In genomic region chr7:127589637-127590036, GRCm38 (mm10) we compare ENCODE assay signal across 9 mouse cellular contexts. TPM values are rescaled to one million over a fixed set of nuclear protein-coding genes. Genes with fewer than 3 reads are reported as not detected.
DNase-seq lines count a peak whose midpoint lies in the region; ATAC-seq and TF ChIP-seq lines count a peak whose summit lies in the region.
"Had no signal": no experiment of that assay in that cellular context is flagged by ENCODE, and none has a peak within 500 bp of the region (broad histone marks: within the 10 kb centered on the region; RNA-seq: fewer than 3 reads in every experiment).

No protein-coding gene starts in this region.

- 75% methylated on average over 9 of the region's 9 CpGs for WGBS in kidney, adult 2 months
- WGBS in hindbrain, embryonic 15.5 days, result 92% methylated on average over 9 of the region's 9 CpGs
- 95% methylated on average over 9 of the region's 9 CpGs for WGBS in midbrain, embryonic 15.5 days

- peak overlapping the region; percentile 91 for H3K4me3 ChIP-seq in kidney, adult 2 months (ENCODE audit: insufficient read depth, low read depth, low read length)
- H3K4me3 ChIP-seq in cortical plate, adult 2 months (ENCODE audit: insufficient read depth, low read length), result peak overlapping the region; percentile 76; the same call in 1 of the 2 replicates
- peak overlapping the region; percentile 84 for H3K4me3 ChIP-seq in hindbrain, embryonic 15.5 days
- H3K4me3 ChIP-seq in midbrain, embryonic 15.5 days, result peak overlapping the region; percentile 77

- TF ChIP-seq POLR2A in kidney, adult 2 months (IDR thresholded peaks at IDR 0.05; ENCODE audit: low read depth, low read length), result no peak
- no peak for TF ChIP-seq POLR2A in cortical plate, adult 2 months (IDR thresholded peaks at IDR 0.05; ENCODE audit: extremely low read depth, insufficient read depth, low read length)

- H3K27ac ChIP-seq in kidney, adult 2 months (ENCODE audit: insufficient read depth, low read depth, low read length), result no peak overlapping the region
- H3K27ac ChIP-seq in cortical plate, adult 2 months (ENCODE audit: insufficient read depth, low read length), result no peak overlapping the region
- H3K27ac ChIP-seq in hindbrain, embryonic 15.5 days (replicated peaks), result no peak overlapping the region
- H3K27ac ChIP-seq in midbrain, embryonic 15.5 days, result no peak overlapping the region

- H3K4me2 ChIP-seq in hindbrain, embryonic 15.5 days, result peak overlapping the region; percentile 94
- H3K4me2 ChIP-seq in midbrain, embryonic 15.5 days, result peak overlapping the region; percentile 95

- TF ChIP-seq CTCF in kidney, adult 2 months (conservative IDR thresholded peaks at IDR 0.05; ENCODE audit: insufficient read depth, insufficient read length, low read depth, low read length), result no peak
- TF ChIP-seq CTCF in cortical plate, adult 2 months (IDR thresholded peaks at IDR 0.05; ENCODE audit: extremely low read depth, insufficient read depth, low read length), result no peak

- no peak overlapping the region for H3K9ac ChIP-seq in hindbrain, embryonic 15.5 days
- H3K9ac ChIP-seq in midbrain, embryonic 15.5 days, result no peak overlapping the region

- no peak for ATAC-seq in hindbrain, embryonic 15.5 days (ENCODE audit: low FRiP score, low read depth)
- ATAC-seq in midbrain, embryonic 15.5 days (replicated peaks), result no peak
- ATAC-seq in granulocyte monocyte progenitor cell, adult 5-6 weeks (replicated peaks; ENCODE audit: poor library complexity, severe bottlenecking), result no peak

- H3K4me1 ChIP-seq in kidney, adult 2 months (ENCODE audit: control insufficient read depth, insufficient read depth, low read length), result peaks cover 7% of the 10 kb centered on the region; the same call in 1 of the 2 replicates
- peaks cover 8% of the 10 kb centered on the region for H3K4me1 ChIP-seq in cortical plate, adult 2 months (ENCODE audit: control insufficient read depth, insufficient read depth, low read length)
- peaks cover 20% of the 10 kb centered on the region for H3K4me1 ChIP-seq in hindbrain, embryonic 15.5 days (replicated peaks)
- H3K4me1 ChIP-seq in midbrain, embryonic 15.5 days, result peaks cover 22% of the 10 kb centered on the region

- no peak for DNase-seq in kidney, adult 2 months
- no peak for DNase-seq in kidney, postnatal 10 days
- no peak for DNase-seq in adipocyte (ENCODE audit: low spot score)
- DNase-seq in ovary, postnatal 10 days (ENCODE audit: low spot score), result no peak
- DNase-seq: lung, postnatal 14 days had no signal

- H3K27me3 ChIP-seq in kidney, adult 2 months (replicated peaks; ENCODE audit: control insufficient read depth, insufficient read depth, low read length), result no peaks in the 10 kb centered on the region
- H3K27me3 ChIP-seq in hindbrain, embryonic 15.5 days, result no peaks in the 10 kb centered on the region
- no peaks in the 10 kb centered on the region for H3K27me3 ChIP-seq in midbrain, embryonic 15.5 days (replicated peaks)

- no peaks in the 10 kb centered on the region for H3K9me3 ChIP-seq in hindbrain, embryonic 15.5 days
- no peaks in the 10 kb centered on the region for H3K9me3 ChIP-seq in midbrain, embryonic 15.5 days

- H3K36me3 ChIP-seq in kidney, adult 2 months (ENCODE audit: control insufficient read depth, insufficient read depth, low read length), result peaks cover 1% of the 10 kb centered on the region
- peaks cover 39% of the 10 kb centered on the region for H3K36me3 ChIP-seq in hindbrain, embryonic 15.5 days
- H3K36me3 ChIP-seq in midbrain, embryonic 15.5 days (replicated peaks), result peaks cover 44% of the 10 kb centered on the region

RNA-seq across cellular contexts. Expression of gene Rnf40, which starts 1.1 kb away (rescaled TPM):
- polyA plus RNA-seq in kidney, adult 2 months (2012; rRNA removed), result 24.7 and 25.7 TPM in 2 replicates
- polyA plus RNA-seq in cortical plate, adult 2 months (2012; rRNA removed), result 48.0 and 51.1 TPM in 2 replicates
- 41.4 and 44.9 TPM in 2 replicates for polyA plus RNA-seq in hindbrain, embryonic 15.5 days (2015; fragmentation: Nextera tagmentation; extraction: Ambion mirVana)
- 47.9 and 51.1 TPM in 2 replicates for polyA plus RNA-seq in midbrain, embryonic 15.5 days (2015; fragmentation: Nextera tagmentation; extraction: Ambion mirVana)
- 25.0 and 48.1 TPM in 2 replicates for total RNA-seq in granulocyte monocyte progenitor cell, adult 5-6 weeks (2014; fragmentation: Nextera tagmentation)
- 35.3 and 42.8 TPM in 2 replicates for total RNA-seq in granulocyte monocyte progenitor cell, adult 5-6 weeks (2017)

RNA-seq across cellular contexts. Expression of gene Ccdc189, which starts 1.2 kb away (rescaled TPM):
- 17.1 and 18.6 TPM in 2 replicates for polyA plus RNA-seq in kidney, adult 2 months (2012; rRNA removed)
- 22.0 and 22.3 TPM in 2 replicates for polyA plus RNA-seq in cortical plate, adult 2 months (2012; rRNA removed)
- 10.1 and 12.2 TPM in 2 replicates for polyA plus RNA-seq in hindbrain, embryonic 15.5 days (2015; fragmentation: Nextera tagmentation; extraction: Ambion mirVana)
- polyA plus RNA-seq in midbrain, embryonic 15.5 days (2015; fragmentation: Nextera tagmentation; extraction: Ambion mirVana), result 10.8 and 10.9 TPM in 2 replicates
- 0.37 and 0.77 TPM in 2 replicates for total RNA-seq in granulocyte monocyte progenitor cell, adult 5-6 weeks (2014; fragmentation: Nextera tagmentation)
- 1.6 and 3.9 TPM in 2 replicates for total RNA-seq in granulocyte monocyte progenitor cell, adult 5-6 weeks (2017)

RNA-seq across cellular contexts. Expression of gene Phkg2, which starts 16.5 kb away (rescaled TPM):
- 53.6 and 65.6 TPM in 2 replicates for polyA plus RNA-seq in kidney, adult 2 months (2012; rRNA removed)
- 143 and 150 TPM in 2 replicates for polyA plus RNA-seq in cortical plate, adult 2 months (2012; rRNA removed)
- 59.3 and 59.4 TPM in 2 replicates for polyA plus RNA-seq in hindbrain, embryonic 15.5 days (2015; fragmentation: Nextera tagmentation; extraction: Ambion mirVana)
- 60.0 and 61.0 TPM in 2 replicates for polyA plus RNA-seq in midbrain, embryonic 15.5 days (2015; fragmentation: Nextera tagmentation; extraction: Ambion mirVana)
- 57.0 and 72.0 TPM in 2 replicates for total RNA-seq in granulocyte monocyte progenitor cell, adult 5-6 weeks (2014; fragmentation: Nextera tagmentation)
- total RNA-seq in granulocyte monocyte progenitor cell, adult 5-6 weeks (2017), result 27.4 and 31.7 TPM in 2 replicates

RNA-seq across cellular contexts. Expression of gene Zfp629, which starts 26.0 kb away (rescaled TPM):
- polyA plus RNA-seq in kidney, adult 2 months (2012; rRNA removed), result 12.3 and 16.9 TPM in 2 replicates
- 16.9 and 19.5 TPM in 2 replicates for polyA plus RNA-seq in cortical plate, adult 2 months (2012; rRNA removed)
- polyA plus RNA-seq in hindbrain, embryonic 15.5 days (2015; fragmentation: Nextera tagmentation; extraction: Ambion mirVana), result 18.7 and 19.1 TPM in 2 replicates
- 25.5 and 26.6 TPM in 2 replicates for polyA plus RNA-seq in midbrain, embryonic 15.5 days (2015; fragmentation: Nextera tagmentation; extraction: Ambion mirVana)
- total RNA-seq in granulocyte monocyte progenitor cell, adult 5-6 weeks (2014; fragmentation: Nextera tagmentation), result 12.9 and 18.9 TPM in 2 replicates
- total RNA-seq in granulocyte monocyte progenitor cell, adult 5-6 weeks (2017), result 8.2 and 12.6 TPM in 2 replicates

RNA-seq across cellular contexts. Expression of gene Tmem265, which starts 28.4 kb away (rescaled TPM):
- polyA plus RNA-seq in kidney, adult 2 months (2012; rRNA removed), result not detected in 2 replicates
- polyA plus RNA-seq in cortical plate, adult 2 months (2012; rRNA removed), result not detected in 2 replicates
- 7.6 and 10.3 TPM in 2 replicates for polyA plus RNA-seq in hindbrain, embryonic 15.5 days (2015; fragmentation: Nextera tagmentation; extraction: Ambion mirVana)
- polyA plus RNA-seq in midbrain, embryonic 15.5 days (2015; fragmentation: Nextera tagmentation; extraction: Ambion mirVana), result 5.7 and 6.3 TPM in 2 replicates
- total RNA-seq in granulocyte monocyte progenitor cell, adult 5-6 weeks (2014; fragmentation: Nextera tagmentation), result 8.1 TPM in 1 of 2 replicates, not detected in the other
- 0.99 and 2.9 TPM in 2 replicates for total RNA-seq in granulocyte monocyte progenitor cell, adult 5-6 weeks (2017)
